Mouse (Mus musculus) forebrain, embryonic 16.5 days (tissue): ENCODE measurements around the gene Mmadhc. TPM values are rescaled to one million over a fixed set of nuclear protein-coding genes. Genes with fewer than 3 reads are reported as not detected.

Experiments used
- polyA plus RNA-seq: library from polyadenylated mRNA; unstranded; fragments of >200 nt; fragmentation: Nextera tagmentation; extraction: Ambion mirVana; gene quantifications from 2 replicates; pipeline ENCODE4 v1.2.1, GENCODE M21; 2015

The Mmadhc gene
- polyA plus RNA-seq, 1 experiment from 2014 or later: 150 TPM

Other genes with a start within 250 kb of the Mmadhc start
- gene Lypd6, start 230.4 kb downstream of the Mmadhc start, polyA plus RNA-seq: 14.3 and 18.3 TPM in 2 replicates